Mouse (Mus musculus) cerebellum, adult 2 months (tissue): ENCODE data around the gene Zfp334. TPM values are rescaled to one million over a fixed set of nuclear protein-coding genes. Genes with fewer than 3 reads are reported as not detected.

Source experiments
- DNase-seq, 2 experiments: peaks; one replicate each; pipeline ENCODE4 v3.0.0; 2021
- H3K27ac ChIP-seq: fragments of 200-500 bp; 2 replicates; pipeline ENCODE4 v1.5.1; 2012; ENCODE audit warnings: low read length, control low read depth, inconsistent platforms; ENCODE audit not compliant: insufficient read depth
- H3K27me3 ChIP-seq: fragments of 200-500 bp; 2 replicates; pipeline ENCODE4 v1.6.1; 2012; ENCODE audit warnings: inconsistent platforms, mild to moderate bottlenecking, low read length, moderate library complexity; ENCODE audit not compliant: control insufficient read depth, insufficient read depth
- H3K4me1 ChIP-seq: fragments of 200-500 bp; 2 replicates; pipeline ENCODE4 v1.6.1; 2011; ENCODE audit warnings: low read length; ENCODE audit not compliant: control insufficient read depth, insufficient read depth
- H3K4me3 ChIP-seq: fragments of 200-500 bp; replicated peaks from 2 replicates; pipeline ENCODE3; 2011; ENCODE audit warnings: mild to moderate bottlenecking, low read depth, low read length, control low read depth; ENCODE audit not compliant: insufficient read depth
- CTCF ChIP-seq: fragments of 200-500 bp; IDR thresholded peaks from 2 replicates; pipeline ENCODE4 v1.5.1; 2011; ENCODE audit warnings: low read depth, mild to moderate bottlenecking, control low read depth, low read length, moderate library complexity, borderline replicate concordance; ENCODE audit not compliant: insufficient read depth
- POLR2A ChIP-seq: fragments of 200-500 bp; IDR thresholded peaks from 2 replicates; pipeline ENCODE4 v1.6.1; 2011; ENCODE audit warnings: low read length, control low read depth, borderline replicate concordance; ENCODE audit not compliant: insufficient read depth
- WGBS: fragments of 180-500 bp; shearing (Covaris S2); methylation state at CpG from one replicate; pipeline ENCODE4 v1.1.7; 2018; 5-methylcytosine and 5-hydroxymethylcytosine counted together
- polyA plus RNA-seq: library from polyadenylated mRNA; depleted of rRNA; stranded (reverse); fragments of >200 nt; gene quantifications from 2 replicates; pipeline ENCODE4 v1.2.3, GENCODE M21; 2012

The Zfp334 gene
- polyA plus RNA-seq, 1 experiment, result 10.6 TPM

- TF ChIP-seq CTCF (no peak), POLR2A (no peak)
- H3K27me3 ChIP-seq, result no peaks in the 10 kb centered on the region
- peaks cover 6% of the 10 kb centered on the region; the same call in 1 of the 2 replicates for H3K4me1 ChIP-seq
- H3K27ac ChIP-seq, result no peak overlapping the region
- H3K4me3 ChIP-seq, result no peak overlapping the region
- peak; percentile 51 to 78 for DNase-seq
- WGBS, result 19% methylated on average over 3 of the region's 3 CpGs
These were observed 25.8 kb upstream of the Zfp334 start for GRCm38 (mm10) chr2:165413884-165414283.

GRCm38 (mm10) chr2:165407700-165408301 is 19.7 kb upstream of the Zfp334 start:
- Histone ChIP-seq H3K27ac (no peak overlapping the region), H3K4me3 (no peak overlapping the region), H3K4me1 (0 out of 2 replicates have a peak, but pooled peaks cover 2% of the 10 kb centered on the region), H3K27me3 (no peaks in the 10 kb centered on the region)
- WGBS, result 17% methylated on average over 10 of the region's 10 CpGs
- peak; percentile 67 to 83 for DNase-seq
- TF ChIP-seq CTCF (peak; percentile 78), POLR2A (no peak)

GRCm38 (mm10) chr2:165405351-165405750 is 17.3 kb upstream of the Zfp334 start:
- Histone ChIP-seq H3K27ac (no peak overlapping the region), H3K27me3 (no peaks in the 10 kb centered on the region), H3K4me1 (0 out of 2 replicates have a peak, but pooled peaks cover 2% of the 10 kb centered on the region), H3K4me3 (no peak overlapping the region)
- DNase-seq, result no peak
- no peak for TF ChIP-seq CTCF
- TF ChIP-seq POLR2A, result no peak
- WGBS, result 65% methylated on average over 6 of the region's 6 CpGs

- 77% methylated on average over 9 of the region's 9 CpGs for WGBS
- Histone ChIP-seq H3K27me3 (no peaks in the 10 kb centered on the region), H3K27ac (no peak overlapping the region), H3K4me3 (no peak overlapping the region), H3K4me1 (0 out of 2 replicates have a peak, but pooled peaks cover 2% of the 10 kb centered on the region)
- TF ChIP-seq POLR2A (no peak), CTCF (no peak)
- no peak for DNase-seq
These were observed 16.9 kb upstream of the Zfp334 start for GRCm38 (mm10) chr2:165404951-165405350.

- Histone ChIP-seq H3K4me1 (no peaks in the 10 kb centered on the region), H3K4me3 (no peak overlapping the region), H3K27me3 (no peaks in the 10 kb centered on the region), H3K27ac (no peak overlapping the region)
- no peak for DNase-seq
- no peak for TF ChIP-seq POLR2A
- TF ChIP-seq CTCF, result no peak
- 81% methylated on average over 15 of the region's 15 CpGs for WGBS
These were observed 10.2 kb upstream of the Zfp334 start for GRCm38 (mm10) chr2:165398164-165398785.

GRCm38 (mm10) chr2:165397502-165398163 is 9.6 kb upstream of the Zfp334 start:
- H3K4me3 ChIP-seq, result no peak overlapping the region
- WGBS, result 30% methylated on average over 23 of the region's 23 CpGs
- no peak for DNase-seq
- H3K27ac ChIP-seq, result no peak overlapping the region; the same call in 1 of the 2 replicates
- H3K27me3 ChIP-seq, result no peaks in the 10 kb centered on the region
- TF ChIP-seq CTCF (no peak), POLR2A (no peak)
- H3K4me1 ChIP-seq, result no peaks in the 10 kb centered on the region

GRCm38 (mm10) chr2:165396831-165397501 is 8.9 kb upstream of the Zfp334 start:
- no peak overlapping the region for H3K4me3 ChIP-seq
- H3K4me1 ChIP-seq, result no peaks in the 10 kb centered on the region
- TF ChIP-seq POLR2A (no peak), CTCF (no peak)
- 57% methylated on average over 20 of the region's 20 CpGs for WGBS
- DNase-seq, result no peak
- H3K27ac ChIP-seq, result no peak overlapping the region
- no peaks in the 10 kb centered on the region for H3K27me3 ChIP-seq
